Mouse (Mus musculus) cerebellum, postnatal 10 days (tissue): ENCODE measurements at regions not wholly inside any gene's neighbourhood (a gene's known extent, or its start where the extent isn't known, plus 50 kb on each side); places are given as distances from the start of the nearest gene placed in this dataset.
A peak's percentile ranks its signal among the peaks of the same experiment; 100 is the strongest.
"Not testable (repeated sequence)": the region's sequence is repeated elsewhere in the genome, so short reads cannot be mapped to it uniquely, and the experiment has no call there.

Source experiments
- DNase-seq, 2 experiments: peaks; one replicate each; pipeline ENCODE4 v3.0.0; 2021; ENCODE audit warnings: mixed read lengths in 2 of 2

- DNase-seq = peak; percentile 73 to 76
Measured at GRCm38 (mm10) chr14:102790916-102791315, 191.5 kb downstream of the Kctd12 start.

- DNase-seq = no peak
Measured at GRCm38 (mm10) chr14:102782227-102782626, 200.2 kb downstream of the Kctd12 start.

GRCm38 (mm10) chr14:102769716-102770115 is 212.7 kb downstream of the Kctd12 start:
- peak; percentile 48 to 49 for DNase-seq

- no peak for DNase-seq
Measured at GRCm38 (mm10) chr14:102748687-102749086, 233.8 kb downstream of the Kctd12 start.

GRCm38 (mm10) chr14:102742331-102742730 is 240.1 kb downstream of the Kctd12 start:
- DNase-seq = no peak

GRCm38 (mm10) chr14:102736656-102737055 is 245.8 kb downstream of the Kctd12 start:
- DNase-seq = no peak

GRCm38 (mm10) chr14:102733718-102734117 is 248.7 kb downstream of the Kctd12 start:
- not testable (repeated sequence) for DNase-seq

GRCm38 (mm10) chr14:102731746-102732145 is 250.7 kb downstream of the Kctd12 start:
- DNase-seq = peak; percentile 18 to 26

- DNase-seq = no peak
Measured at GRCm38 (mm10) chr14:102722633-102723032, 259.8 kb downstream of the Kctd12 start.

GRCm38 (mm10) chr14:102718558-102718957 is 263.9 kb downstream of the Kctd12 start:
- DNase-seq = no peak

GRCm38 (mm10) chr14:102712600-102712999 is 269.8 kb downstream of the Kctd12 start:
- no peak for DNase-seq

- no peak for DNase-seq
Measured at GRCm38 (mm10) chr14:102706704-102707336, 275.6 kb downstream of the Kctd12 start.

- DNase-seq = no peak
Measured at GRCm38 (mm10) chr14:102701108-102701507, 281.3 kb downstream of the Kctd12 start.

- no peak for DNase-seq
Measured at GRCm38 (mm10) chr14:102700457-102700856, 282.0 kb downstream of the Kctd12 start.

- no peak for DNase-seq
Measured at GRCm38 (mm10) chr14:102699015-102699414, 283.4 kb downstream of the Kctd12 start.

- no peak for DNase-seq
Measured at GRCm38 (mm10) chr14:102686791-102687190, 295.6 kb downstream of the Kctd12 start.

GRCm38 (mm10) chr14:102676582-102676981 is 305.9 kb downstream of the Kctd12 start:
- no peak for DNase-seq

GRCm38 (mm10) chr14:102674635-102675034 is 307.8 kb downstream of the Kctd12 start:
- DNase-seq = no peak

GRCm38 (mm10) chr14:102673724-102674123 is 308.7 kb downstream of the Kctd12 start:
- DNase-seq = peak; percentile 4 to 8

GRCm38 (mm10) chr14:102663240-102663639 is 319.2 kb downstream of the Kctd12 start:
- peak; percentile 60 to 63 for DNase-seq

GRCm38 (mm10) chr14:102660351-102660750 is 322.1 kb downstream of the Kctd12 start:
- no peak for DNase-seq

GRCm38 (mm10) chr14:102656235-102656634 is 326.2 kb downstream of the Kctd12 start:
- DNase-seq = no peak

- peak; percentile 7 to 12 for DNase-seq
Measured at GRCm38 (mm10) chr14:102629601-102630000, 352.8 kb downstream of the Kctd12 start.

- no peak for DNase-seq
Measured at GRCm38 (mm10) chr14:102621546-102621945, 360.9 kb downstream of the Kctd12 start.

GRCm38 (mm10) chr14:102619056-102619455 is 363.4 kb downstream of the Kctd12 start:
- no peak for DNase-seq
